Mouse (Mus musculus) brown adipose tissue, adult 24 weeks (tissue): Measurements from ENCODE around the gene Gm11985. TPM values are rescaled to one million over a fixed set of nuclear protein-coding genes. Genes with fewer than 3 reads are reported as not detected.

Experiments used
- H3K27ac ChIP-seq: fragments of 200-500 bp; replicated peaks from 2 replicates; pipeline ENCODE4 v1.5.1; 2012; ENCODE audit warnings: low read depth, mild to moderate bottlenecking, low read length
- H3K4me1 ChIP-seq: fragments of 200-500 bp; 2 replicates; pipeline ENCODE4 v1.6.1; 2012; ENCODE audit warnings: low read length, mixed read lengths; ENCODE audit not compliant: control insufficient read depth, insufficient read depth, insufficient read length
- H3K4me3 ChIP-seq: fragments of 200-500 bp; 2 replicates; pipeline ENCODE4 v1.5.1; 2012; ENCODE audit warnings: low read depth, mild to moderate bottlenecking, low read length, moderate library complexity; ENCODE audit not compliant: insufficient read depth
- polyA plus RNA-seq: library from polyadenylated mRNA; stranded (reverse); fragments of >200 nt; gene quantifications from 2 replicates; pipeline ENCODE4 v1.2.4, GENCODE M21; 2012; ENCODE audit not compliant: missing spikeins, insufficient read depth, insufficient read length

Gene Gm11985
- polyA plus RNA-seq, 1 experiment, result not detected

GRCm38 (mm10) chr11:7152371-7152770 lies 36.0 kb downstream of the Gm11985 start:
- no peaks in the 10 kb centered on the region for H3K4me1 ChIP-seq
- H3K4me3 ChIP-seq, result no peak overlapping the region
- H3K27ac ChIP-seq, result no peak overlapping the region

DNA sequence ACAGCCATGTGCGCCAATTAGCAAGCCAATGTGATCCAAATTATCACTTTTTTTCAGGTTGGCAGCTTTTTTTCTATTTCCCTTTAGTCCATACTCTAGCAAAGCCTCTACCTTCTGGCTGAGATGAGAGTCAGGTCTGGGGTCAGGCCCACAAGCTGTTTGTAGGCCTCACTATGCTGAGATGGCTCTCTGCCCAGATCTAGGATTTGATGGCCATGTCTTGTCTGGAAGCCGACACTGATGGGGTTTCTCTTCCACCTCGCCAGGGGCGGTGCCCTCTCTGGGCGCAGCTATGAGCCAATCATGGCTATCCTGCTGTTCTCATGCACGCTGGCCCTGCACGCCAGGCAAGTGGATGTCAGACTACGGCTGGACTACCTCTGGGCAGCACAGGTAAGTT lies 37.9 kb downstream of the Gm11985 start:
- H3K4me1 ChIP-seq, result no peaks in the 10 kb centered on the region
- H3K4me3 ChIP-seq, result no peak overlapping the region
- H3K27ac ChIP-seq, result no peak overlapping the region

GRCm38 (mm10) chr11:7149471-7149870 lies 38.9 kb downstream of the Gm11985 start:
- Histone ChIP-seq H3K27ac (no peak overlapping the region), H3K4me1 (no peaks in the 10 kb centered on the region), H3K4me3 (no peak overlapping the region)

GRCm38 (mm10) chr11:7147945-7148344 lies 40.4 kb downstream of the Gm11985 start:
- no peak overlapping the region for H3K27ac ChIP-seq
- H3K4me3 ChIP-seq, result no peak overlapping the region
- H3K4me1 ChIP-seq, result no peaks in the 10 kb centered on the region

- H3K4me3 ChIP-seq, result no peak overlapping the region
- no peaks in the 10 kb centered on the region for H3K4me1 ChIP-seq
- H3K27ac ChIP-seq, result no peak overlapping the region
Observed at GRCm38 (mm10) chr11:7147536-7147935, 40.8 kb downstream of the Gm11985 start.

DNA sequence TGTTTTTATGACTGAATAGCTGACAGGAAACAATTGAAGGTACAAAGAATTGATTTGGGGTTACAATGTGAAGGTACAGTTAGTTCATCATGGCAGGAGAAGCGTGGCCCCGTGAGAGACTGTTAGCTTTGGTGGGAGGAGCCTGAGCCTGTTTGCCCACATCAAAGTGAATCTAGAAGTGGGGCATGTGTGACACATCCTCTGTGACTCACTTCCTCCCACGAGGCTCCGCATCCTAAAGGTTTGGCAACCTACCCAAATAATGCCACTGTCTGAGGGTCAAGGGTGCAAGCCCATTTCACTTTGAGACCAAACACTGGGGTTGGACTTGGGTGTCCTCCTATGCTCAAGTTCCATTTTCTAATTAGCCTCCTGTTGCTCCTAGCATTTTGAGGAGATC lies 43.1 kb downstream of the Gm11985 start:
- Histone ChIP-seq H3K27ac (no peak overlapping the region), H3K4me3 (no peak overlapping the region), H3K4me1 (no peaks in the 10 kb centered on the region)

DNA sequence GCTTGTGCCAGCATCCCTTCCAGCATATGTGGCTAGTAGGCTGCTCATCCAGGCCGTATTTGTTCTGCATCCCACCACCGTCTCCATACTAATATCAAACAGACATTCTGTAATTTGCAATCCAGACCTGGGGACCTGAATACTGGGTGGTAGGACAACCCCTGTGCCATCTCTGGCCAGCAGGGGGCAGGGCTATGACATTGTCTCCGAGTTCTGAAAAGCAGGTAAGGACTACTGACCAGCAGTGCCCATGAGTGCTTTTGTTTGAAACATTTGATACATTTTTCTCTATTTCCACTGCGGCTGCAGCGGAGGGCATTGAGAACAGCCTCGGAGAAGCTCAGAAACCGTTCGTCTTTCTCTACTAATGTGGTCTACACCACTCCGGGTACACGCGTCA lies 44.0 kb downstream of the Gm11985 start:
- no peak overlapping the region for H3K4me3 ChIP-seq
- H3K4me1 ChIP-seq, result no peaks in the 10 kb centered on the region
- H3K27ac ChIP-seq, result no peak overlapping the region

GRCm38 (mm10) chr11:7142725-7143124 lies 45.6 kb downstream of the Gm11985 start:
- Histone ChIP-seq H3K4me3 (no peak overlapping the region), H3K4me1 (no peaks in the 10 kb centered on the region), H3K27ac (no peak overlapping the region)

DNA sequence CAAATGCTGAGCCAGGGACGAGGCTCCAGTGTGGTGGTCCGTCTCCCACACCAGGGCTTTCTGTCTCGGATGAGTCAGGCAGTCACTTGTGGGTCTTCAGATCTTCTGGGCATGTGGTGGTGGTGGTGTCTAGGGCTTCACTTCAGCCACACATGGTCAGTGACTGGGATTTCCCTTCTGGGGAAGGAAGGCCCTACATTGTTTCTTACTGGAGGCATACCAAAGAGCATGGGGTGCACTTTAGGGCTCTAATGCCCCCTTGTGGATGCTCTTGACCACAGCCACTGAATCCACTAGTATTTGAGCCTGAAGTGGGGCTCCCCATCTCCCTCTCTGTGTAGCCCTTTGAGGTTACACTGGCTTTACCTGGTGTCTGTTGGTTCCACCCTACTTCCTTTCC lies 47.9 kb downstream of the Gm11985 start:
- H3K4me3 ChIP-seq, result no peak overlapping the region
- no peaks in the 10 kb centered on the region; the same call in 1 of the 2 replicates for H3K4me1 ChIP-seq
- H3K27ac ChIP-seq, result no peak overlapping the region

- Histone ChIP-seq H3K4me3 (no peak overlapping the region), H3K27ac (no peak overlapping the region), H3K4me1 (no peaks in the 10 kb centered on the region; the same call in 1 of the 2 replicates)
Observed at GRCm38 (mm10) chr11:7138370-7138769, 50.0 kb downstream of the Gm11985 start.

GRCm38 (mm10) chr11:7136246-7136855 lies 52.0 kb downstream of the Gm11985 start:
- H3K4me1 ChIP-seq, result no peaks in the 10 kb centered on the region; the same call in 1 of the 2 replicates
- no peak overlapping the region for H3K4me3 ChIP-seq
- no peak overlapping the region for H3K27ac ChIP-seq

DNA sequence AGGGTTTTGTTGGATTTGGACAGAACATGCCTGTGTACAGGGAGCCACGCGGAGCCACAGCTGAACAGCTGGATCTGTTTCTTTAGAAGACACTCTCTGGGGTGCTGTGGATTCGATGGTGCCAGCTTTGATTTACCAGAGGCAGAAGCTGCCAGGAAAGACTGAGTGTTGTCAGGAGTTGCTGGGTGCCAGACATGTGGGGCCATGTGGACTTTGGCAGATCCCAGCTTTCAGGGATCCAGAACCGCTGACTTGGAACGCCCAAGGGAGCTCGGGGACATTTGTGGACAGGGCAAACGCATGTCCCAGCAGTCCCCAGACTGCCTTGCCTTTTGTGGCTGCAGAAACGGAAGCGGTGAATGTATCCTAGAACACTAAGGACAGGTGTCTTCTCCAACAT lies 52.6 kb downstream of the Gm11985 start:
- no peak overlapping the region for H3K27ac ChIP-seq
- no peak overlapping the region for H3K4me3 ChIP-seq

GRCm38 (mm10) chr11:7135301-7135700 lies 53.1 kb downstream of the Gm11985 start:
- no peaks in the 10 kb centered on the region; the same call in 1 of the 2 replicates for H3K4me1 ChIP-seq
- H3K27ac ChIP-seq, result no peak overlapping the region
- H3K4me3 ChIP-seq, result no peak overlapping the region

More for the DNA sequence above, 52.6 kb downstream of the Gm11985 start:
- no peaks in the 10 kb centered on the region; the same call in 1 of the 2 replicates for H3K4me1 ChIP-seq

- Histone ChIP-seq H3K27ac (no peak overlapping the region), H3K4me1 (no peaks in the 10 kb centered on the region; the same call in 1 of the 2 replicates), H3K4me3 (no peak overlapping the region)
Observed at GRCm38 (mm10) chr11:7134319-7134718, 54.0 kb downstream of the Gm11985 start.

DNA sequence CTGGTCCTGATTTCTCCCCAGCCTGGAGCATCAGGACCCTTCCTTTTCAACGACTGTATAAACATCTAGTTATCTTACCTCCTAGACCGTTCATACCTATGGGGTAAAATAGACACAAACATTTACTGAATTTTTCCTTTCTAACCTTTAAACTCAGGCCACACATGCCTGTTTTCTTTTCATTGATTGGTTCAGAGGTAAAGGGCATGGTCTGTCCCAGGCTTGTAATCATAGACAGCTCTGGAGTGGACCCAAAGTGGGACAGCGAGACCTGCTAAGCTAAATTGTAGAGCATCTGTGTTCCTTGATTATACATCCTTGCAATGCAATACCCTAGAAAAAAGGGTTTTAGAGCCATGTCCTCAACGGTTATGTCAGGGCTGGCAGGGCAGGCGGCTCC lies 54.6 kb downstream of the Gm11985 start:
- no peak overlapping the region for H3K4me3 ChIP-seq
- no peak overlapping the region for H3K27ac ChIP-seq
- H3K4me1 ChIP-seq, result no peaks in the 10 kb centered on the region; the same call in 1 of the 2 replicates
